Mouse (Mus musculus) testis, adult 2 months (tissue): ENCODE results near the gene Gpr61.

Experiments
- CTCF ChIP-seq: fragments of 200-500 bp; IDR thresholded peaks from 2 replicates; pipeline ENCODE4 v1.5.1; 2012; ENCODE audit warnings: low read depth, mild to moderate bottlenecking, inconsistent platforms, low read length, moderate library complexity; ENCODE audit not compliant: control insufficient read depth, insufficient read depth, insufficient replicate concordance
- POLR2A ChIP-seq: fragments of 200-500 bp; IDR thresholded peaks from 2 replicates; pipeline ENCODE4 v1.6.1; 2012; ENCODE audit warnings: low read depth, mild to moderate bottlenecking, inconsistent platforms, low read length, moderate library complexity; ENCODE audit not compliant: control insufficient read depth

GRCm38 (mm10) chr3:108147386-108148235 lies 7.1 kb downstream of the Gpr61 start:
- TF ChIP-seq CTCF = peak; percentile 60; the same call in 1 of the 2 replicates
- TF ChIP-seq POLR2A = no peak
